Mouse (Mus musculus) neural tube, embryonic 13.5 days (tissue): ENCODE data around the gene Chic2. TPM values are rescaled to one million over a fixed set of nuclear protein-coding genes. Genes with fewer than 3 reads are reported as not detected.
A peak's percentile ranks its signal among the peaks of the same experiment; 100 is the strongest.

Experiments used
- ATAC-seq: fragments of 200-750 bp; cut with Nextera tagmentation; 2 replicates; pipeline ENCODE4 v1.8.0; 2017; ENCODE audit warnings: low read depth, mild to moderate bottlenecking, moderate TSS enrichment, moderate library complexity
- H3K27ac ChIP-seq: fragments of 300-500 bp; sonication (generic); replicated peaks from 2 replicates; pipeline ENCODE4 v1.5.1; 2015; ENCODE audit warnings: moderate library complexity, mild to moderate bottlenecking, inconsistent platforms
- H3K27me3 ChIP-seq: fragments of 300-500 bp; sonication (generic); 2 replicates; pipeline ENCODE4 v1.6.1; 2015; ENCODE audit warnings: mild to moderate bottlenecking, inconsistent platforms
- H3K36me3 ChIP-seq: fragments of 300-500 bp; sonication (generic); 2 replicates; pipeline ENCODE4 v1.6.1; 2015; ENCODE audit warnings: mild to moderate bottlenecking, inconsistent platforms
- H3K4me1 ChIP-seq: fragments of 300-500 bp; sonication (generic); replicated peaks from 2 replicates; pipeline ENCODE4 v1.6.1; 2015; ENCODE audit warnings: inconsistent platforms
- H3K4me2 ChIP-seq: fragments of 300-500 bp; sonication (generic); 2 replicates; pipeline ENCODE4 v1.6.1; 2015; ENCODE audit warnings: inconsistent platforms, mild to moderate bottlenecking, moderate library complexity
- H3K4me3 ChIP-seq: fragments of 300-500 bp; sonication (generic); 2 replicates; pipeline ENCODE4 v1.5.1; 2015; ENCODE audit warnings: mild to moderate bottlenecking, inconsistent platforms
- H3K9ac ChIP-seq: fragments of 300-500 bp; sonication (generic); 2 replicates; pipeline ENCODE4 v1.6.1; 2015; ENCODE audit warnings: moderate library complexity, mild to moderate bottlenecking, inconsistent platforms
- H3K9me3 ChIP-seq: fragments of 300-500 bp; sonication (generic); 2 replicates; pipeline ENCODE4 v1.6.1; 2016; ENCODE audit warnings: inconsistent platforms
- WGBS: fragments of 180-500 bp; shearing (Covaris S2); methylation state at CpG from one replicate; pipeline ENCODE4 v1.1.7; 2015; 5-methylcytosine and 5-hydroxymethylcytosine counted together
- polyA plus RNA-seq: library from polyadenylated mRNA; unstranded; fragments of >200 nt; fragmentation: Nextera tagmentation; extraction: Ambion mirVana; gene quantifications from 2 replicates; pipeline ENCODE4 v1.2.1, GENCODE M21; 2015

Chic2 gene
- polyA plus RNA-seq, 1 experiment from 2014 or later: 42.5 TPM

- WGBS: 88% methylated on average over 6 of the region's 6 CpGs
- no peak for ATAC-seq
- peaks cover 42% of the 10 kb centered on the region for H3K27me3 ChIP-seq
- H3K27ac ChIP-seq: no peak overlapping the region
- H3K36me3 ChIP-seq: no peaks in the 10 kb centered on the region
- no peak overlapping the region for H3K9ac ChIP-seq
- no peak overlapping the region for H3K4me3 ChIP-seq
- no peak overlapping the region for H3K4me2 ChIP-seq
- H3K9me3 ChIP-seq: no peaks in the 10 kb centered on the region
- H3K4me1 ChIP-seq: peaks cover 12% of the 10 kb centered on the region
Measured at GRCm38 (mm10) chr5:74969341-74969740, 75.2 kb downstream of the Chic2 start.

GRCm38 (mm10) chr5:74967882-74968281 is 76.7 kb downstream of the Chic2 start:
- Histone ChIP-seq H3K4me2 (no peak overlapping the region), H3K4me3 (no peak overlapping the region), H3K4me1 (0 out of 2 replicates have a peak, but pooled peaks cover 7% of the 10 kb centered on the region), H3K36me3 (no peaks in the 10 kb centered on the region), H3K27ac (no peak overlapping the region), H3K27me3 (peaks cover 44% of the 10 kb centered on the region), H3K9me3 (no peaks in the 10 kb centered on the region), H3K9ac (no peak overlapping the region)
- no peak for ATAC-seq
- WGBS: 82% methylated on average over 3 of the region's 3 CpGs

- WGBS: 53% methylated on average over 10 of the region's 10 CpGs
- Histone ChIP-seq H3K4me3 (no peak overlapping the region), H3K4me2 (no peak overlapping the region), H3K9me3 (no peaks in the 10 kb centered on the region), H3K27me3 (peaks cover 45% of the 10 kb centered on the region), H3K36me3 (no peaks in the 10 kb centered on the region), H3K4me1 (0 out of 2 replicates have a peak, but pooled peaks cover 7% of the 10 kb centered on the region), H3K27ac (no peak overlapping the region), H3K9ac (no peak overlapping the region)
- ATAC-seq: no peak
Measured at GRCm38 (mm10) chr5:74966891-74967290, 77.7 kb downstream of the Chic2 start.

- 82% methylated on average over 5 of the region's 5 CpGs for WGBS
- no peaks in the 10 kb centered on the region for H3K9me3 ChIP-seq
- no peak overlapping the region for H3K9ac ChIP-seq
- H3K27me3 ChIP-seq: peaks cover 57% of the 10 kb centered on the region
- no peak overlapping the region for H3K4me2 ChIP-seq
- no peak overlapping the region for H3K27ac ChIP-seq
- no peak for ATAC-seq
- no peaks in the 10 kb centered on the region for H3K36me3 ChIP-seq
- H3K4me1 ChIP-seq: peaks cover 15% of the 10 kb centered on the region; the same call in 1 of the 2 replicates
- no peak overlapping the region for H3K4me3 ChIP-seq
Measured at GRCm38 (mm10) chr5:74962771-74963170, 81.8 kb downstream of the Chic2 start.

GRCm38 (mm10) chr5:74960840-74961543 is 83.6 kb downstream of the Chic2 start:
- Histone ChIP-seq H3K9me3 (no peaks in the 10 kb centered on the region), H3K4me2 (no peak overlapping the region), H3K9ac (no peak overlapping the region), H3K36me3 (no peaks in the 10 kb centered on the region), H3K4me1 (peaks cover 11% of the 10 kb centered on the region; the same call in 1 of the 2 replicates), H3K27ac (no peak overlapping the region), H3K27me3 (peaks cover 65% of the 10 kb centered on the region), H3K4me3 (no peak overlapping the region)
- peak; percentile 67; the same call in 1 of the 2 replicates for ATAC-seq
- WGBS: 27% methylated on average over 14 of the region's 14 CpGs

GRCm38 (mm10) chr5:74960306-74960705 is 84.3 kb downstream of the Chic2 start:
- Histone ChIP-seq H3K9me3 (no peaks in the 10 kb centered on the region), H3K9ac (no peak overlapping the region), H3K27ac (no peak overlapping the region), H3K4me2 (no peak overlapping the region), H3K4me3 (no peak overlapping the region), H3K36me3 (no peaks in the 10 kb centered on the region), H3K27me3 (peaks cover 70% of the 10 kb centered on the region), H3K4me1 (peaks cover 11% of the 10 kb centered on the region; the same call in 1 of the 2 replicates)
- ATAC-seq: no peak
- 70% methylated on average over 9 of the region's 9 CpGs for WGBS

GRCm38 (mm10) chr5:74957293-74958076 is 87.1 kb downstream of the Chic2 start:
- Histone ChIP-seq H3K9ac (no peak overlapping the region), H3K4me2 (no peak overlapping the region), H3K4me3 (no peak overlapping the region), H3K9me3 (no peaks in the 10 kb centered on the region), H3K27me3 (peaks cover 65% of the 10 kb centered on the region), H3K27ac (no peak overlapping the region), H3K4me1 (peaks cover 11% of the 10 kb centered on the region; the same call in 1 of the 2 replicates), H3K36me3 (no peaks in the 10 kb centered on the region)
- 62% methylated on average over 10 of the region's 10 CpGs for WGBS
- ATAC-seq: no peak

GRCm38 (mm10) chr5:74956335-74956734 is 88.2 kb downstream of the Chic2 start:
- Histone ChIP-seq H3K9me3 (no peaks in the 10 kb centered on the region), H3K27ac (no peak overlapping the region), H3K4me2 (no peak overlapping the region), H3K4me3 (no peak overlapping the region), H3K36me3 (no peaks in the 10 kb centered on the region), H3K9ac (no peak overlapping the region), H3K4me1 (peaks cover 9% of the 10 kb centered on the region; the same call in 1 of the 2 replicates), H3K27me3 (peaks cover 54% of the 10 kb centered on the region)
- WGBS: 54% methylated on average over 9 of the region's 9 CpGs
- ATAC-seq: no peak

- WGBS: 81% methylated on average over 1 of the region's 1 CpGs
- H3K4me1 ChIP-seq: 0 out of 2 replicates have a peak, but pooled peaks cover 3% of the 10 kb centered on the region
- no peak overlapping the region for H3K27ac ChIP-seq
- no peaks in the 10 kb centered on the region for H3K9me3 ChIP-seq
- no peaks in the 10 kb centered on the region for H3K36me3 ChIP-seq
- H3K4me3 ChIP-seq: no peak overlapping the region
- H3K9ac ChIP-seq: no peak overlapping the region
- ATAC-seq: no peak
- H3K27me3 ChIP-seq: peaks cover 49% of the 10 kb centered on the region
- no peak overlapping the region for H3K4me2 ChIP-seq
Measured at GRCm38 (mm10) chr5:74955565-74955964, 89.0 kb downstream of the Chic2 start.

- 0 out of 2 replicates have a peak, but pooled peaks cover 3% of the 10 kb centered on the region for H3K4me1 ChIP-seq
- no peaks in the 10 kb centered on the region for H3K9me3 ChIP-seq
- H3K4me3 ChIP-seq: no peak overlapping the region
- peaks cover 53% of the 10 kb centered on the region for H3K27me3 ChIP-seq
- H3K27ac ChIP-seq: no peak overlapping the region
- H3K9ac ChIP-seq: no peak overlapping the region
- ATAC-seq: no peak
- WGBS: 5% methylated on average over 2 of the region's 2 CpGs
- no peak overlapping the region for H3K4me2 ChIP-seq
- no peaks in the 10 kb centered on the region for H3K36me3 ChIP-seq
Measured at GRCm38 (mm10) chr5:74952938-74953337, 91.6 kb downstream of the Chic2 start.

- WGBS: 76% methylated on average over 5 of the region's 5 CpGs
- Histone ChIP-seq H3K4me2 (no peak overlapping the region), H3K4me1 (no peaks in the 10 kb centered on the region), H3K9ac (no peak overlapping the region), H3K9me3 (no peaks in the 10 kb centered on the region), H3K36me3 (no peaks in the 10 kb centered on the region), H3K27ac (no peak overlapping the region), H3K27me3 (peaks cover 56% of the 10 kb centered on the region), H3K4me3 (no peak overlapping the region)
- no peak for ATAC-seq
Measured at GRCm38 (mm10) chr5:74951375-74951774, 93.2 kb downstream of the Chic2 start.

- 78% methylated on average over 7 of the region's 7 CpGs for WGBS
- Histone ChIP-seq H3K9ac (no peak overlapping the region), H3K9me3 (no peaks in the 10 kb centered on the region), H3K27ac (no peak overlapping the region), H3K27me3 (peaks cover 55% of the 10 kb centered on the region), H3K4me2 (no peak overlapping the region), H3K4me3 (no peak overlapping the region), H3K36me3 (no peaks in the 10 kb centered on the region), H3K4me1 (peaks cover under 1% of the 10 kb centered on the region; the same call in 1 of the 2 replicates)
- no peak for ATAC-seq
Measured at GRCm38 (mm10) chr5:74949298-74949697, 95.3 kb downstream of the Chic2 start.
